Mouse (Mus musculus) forebrain, embryonic 10.5 days (tissue): ENCODE data around the gene Svop. TPM values are rescaled to one million over a fixed set of nuclear protein-coding genes. Genes with fewer than 3 reads are reported as not detected.
A peak's percentile ranks its signal among the peaks of the same experiment; 100 is the strongest.

Experiments
- DNase-seq: peaks from one replicate; pipeline ENCODE4 v3.0.0-alpha.2; 2017; ENCODE audit warnings: low spot score; ENCODE audit errors: extremely low spot score
- H3K27ac ChIP-seq: fragments of 300-500 bp; sonication (generic); 2 replicates; pipeline ENCODE4 v1.5.1; 2016; ENCODE audit warnings: mild to moderate bottlenecking
- H3K27me3 ChIP-seq: fragments of 300-500 bp; sonication (generic); 2 replicates; pipeline ENCODE4 v1.6.1; 2016; ENCODE audit warnings: mild to moderate bottlenecking; ENCODE audit not compliant: poor library complexity, severe bottlenecking
- H3K36me3 ChIP-seq: fragments of 300-500 bp; sonication (generic); replicated peaks from 2 replicates; pipeline ENCODE4 v1.6.1; 2016; ENCODE audit warnings: mild to moderate bottlenecking, moderate library complexity
- H3K4me1 ChIP-seq: fragments of 300-500 bp; sonication (generic); 2 replicates; pipeline ENCODE4 v1.6.1; 2016
- H3K4me3 ChIP-seq: fragments of 300-500 bp; sonication (generic); 2 replicates; pipeline ENCODE4 v1.5.1; 2016; ENCODE audit warnings: mild to moderate bottlenecking, moderate library complexity
- H3K9me3 ChIP-seq: fragments of 300-500 bp; sonication (generic); 2 replicates; pipeline ENCODE4 v1.6.1; 2016; ENCODE audit warnings: mild to moderate bottlenecking, moderate library complexity
- WGBS: fragments of 180-500 bp; shearing (Covaris S2); methylation state at CpG from one replicate; pipeline ENCODE4 v1.1.7; 2016; 5-methylcytosine and 5-hydroxymethylcytosine counted together
- polyA plus RNA-seq: library from polyadenylated mRNA; unstranded; fragments of >200 nt; fragmentation: Nextera tagmentation; extraction: Ambion mirVana; gene quantifications from 2 replicates; pipeline ENCODE4 v1.2.1, GENCODE M21; 2016

Svop gene
- polyA plus RNA-seq, 1 experiment from 2014 or later: 5.4 TPM

DNA sequence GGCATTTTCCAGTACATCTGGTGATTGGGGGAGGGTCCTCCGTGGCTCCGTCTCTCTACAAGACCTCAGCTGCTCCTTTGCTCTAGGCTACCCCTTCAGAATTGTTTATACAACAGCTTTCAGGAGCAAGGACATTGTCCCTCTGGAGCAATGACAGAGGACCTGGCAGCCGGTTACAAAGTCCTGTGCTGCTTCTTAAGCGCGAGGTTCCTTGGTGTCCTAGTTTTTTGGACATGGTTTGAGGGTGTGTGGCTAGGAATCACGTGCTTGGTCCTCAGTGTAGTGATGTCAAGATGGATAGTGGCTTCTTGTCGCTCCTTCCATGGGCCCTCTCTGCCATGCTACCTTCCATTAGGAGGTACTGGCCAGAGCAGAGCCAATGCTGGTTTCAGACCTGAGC, 57.0 kb downstream of the Svop start:
- Histone ChIP-seq H3K36me3 (no peaks in the 10 kb centered on the region), H3K4me1 (peaks cover 38% of the 10 kb centered on the region), H3K4me3 (no peak overlapping the region), H3K27me3 (no peaks in the 10 kb centered on the region), H3K9me3 (peaks cover 5% of the 10 kb centered on the region; the same call in 1 of the 2 replicates), H3K27ac (0 out of 2 replicates have a peak overlapping the region, but pooled peaks have one; percentile 8)
- no peak for DNase-seq
- 88% methylated on average over 7 of the region's 7 CpGs for WGBS

DNA sequence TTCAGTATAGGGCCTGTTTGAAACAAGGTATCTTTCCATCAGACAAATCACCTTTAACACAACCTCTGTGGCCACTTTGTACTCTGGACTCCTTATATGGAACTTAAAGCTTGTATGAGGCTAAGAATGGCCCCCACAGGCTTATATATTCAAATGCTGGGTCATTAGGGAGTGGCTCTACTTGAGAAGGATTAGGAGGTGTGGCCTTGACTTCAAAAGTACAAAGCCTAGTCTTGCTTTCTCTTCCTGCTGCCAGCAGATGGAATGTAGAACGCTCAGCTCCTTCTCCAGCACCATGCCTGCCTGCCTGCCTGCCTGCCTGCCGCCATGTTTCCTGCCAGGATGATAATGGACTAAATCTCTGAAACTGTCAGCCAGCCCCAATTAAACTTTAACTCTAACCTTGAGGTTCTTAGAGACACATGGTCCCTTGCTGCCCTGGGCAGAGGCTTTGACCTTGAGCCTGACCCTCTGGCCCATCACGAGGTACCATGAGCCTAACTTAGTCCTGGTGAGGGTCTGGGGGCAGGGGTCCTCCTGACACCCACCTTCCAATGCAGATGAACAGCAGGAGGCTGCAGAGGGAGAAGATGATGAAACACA, 59.1 kb downstream of the Svop start:
- Histone ChIP-seq H3K9me3 (peaks cover 5% of the 10 kb centered on the region; the same call in 1 of the 2 replicates), H3K27ac (no peak overlapping the region), H3K36me3 (no peaks in the 10 kb centered on the region), H3K4me1 (peaks cover 41% of the 10 kb centered on the region), H3K27me3 (no peaks in the 10 kb centered on the region), H3K4me3 (no peak overlapping the region)
- no peak for DNase-seq
- 85% methylated on average over 3 of the region's 3 CpGs for WGBS

DNA sequence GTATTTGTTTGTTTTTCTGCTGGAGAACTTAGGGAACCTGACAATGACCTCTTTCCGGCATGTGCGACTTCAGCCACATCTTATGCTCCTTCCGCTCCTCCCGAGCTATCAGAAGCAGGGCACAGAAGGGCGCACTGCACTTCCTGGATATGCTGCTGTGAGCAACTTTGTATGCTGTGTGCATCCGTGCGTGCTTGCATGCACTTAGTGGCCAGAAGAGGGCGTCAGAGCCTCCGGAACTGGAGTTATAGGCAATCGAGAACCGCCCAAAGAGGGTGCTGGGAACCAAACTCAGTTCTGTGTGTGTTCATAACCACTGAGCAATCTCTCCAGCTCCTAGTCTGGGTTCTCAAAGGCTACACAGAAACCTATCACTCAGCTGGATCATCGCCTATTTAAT, 60.7 kb downstream of the Svop start:
- H3K27me3 ChIP-seq: no peaks in the 10 kb centered on the region
- peaks cover 5% of the 10 kb centered on the region; the same call in 1 of the 2 replicates for H3K9me3 ChIP-seq
- no peak overlapping the region for H3K4me3 ChIP-seq
- no peak for DNase-seq
- no peaks in the 10 kb centered on the region for H3K36me3 ChIP-seq
- 0 out of 2 replicates have a peak overlapping the region, but pooled peaks have one; percentile 58 for H3K27ac ChIP-seq
- WGBS: 93% methylated on average over 12 of the region's 12 CpGs
- peaks cover 28% of the 10 kb centered on the region for H3K4me1 ChIP-seq

DNA sequence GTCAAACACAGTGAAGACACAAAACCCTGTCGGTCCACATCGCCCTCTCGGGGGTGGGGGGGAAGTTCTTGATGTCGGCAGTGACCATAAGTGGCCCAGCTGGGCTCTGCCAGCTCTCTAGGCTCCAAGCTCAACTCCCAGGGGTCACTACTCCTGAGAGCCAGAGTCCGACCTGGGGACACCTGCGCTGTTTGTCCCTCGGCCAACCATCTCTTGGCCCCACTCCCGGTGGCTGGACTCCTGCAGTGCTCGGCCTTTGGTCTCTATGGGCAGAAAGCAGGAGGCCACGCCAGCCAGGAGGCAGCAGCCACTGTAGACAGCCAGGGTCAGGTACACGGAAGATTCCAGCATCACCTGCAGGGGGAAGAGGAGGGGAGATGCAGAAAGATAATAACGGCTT, 63.3 kb downstream of the Svop start:
- Histone ChIP-seq H3K27ac (0 out of 2 replicates have a peak overlapping the region, but pooled peaks have one; percentile 17), H3K27me3 (no peaks in the 10 kb centered on the region), H3K4me1 (peaks cover 27% of the 10 kb centered on the region), H3K4me3 (no peak overlapping the region), H3K36me3 (no peaks in the 10 kb centered on the region), H3K9me3 (peaks cover 5% of the 10 kb centered on the region; the same call in 1 of the 2 replicates)
- no peak for DNase-seq
- WGBS: 90% methylated on average over 12 of the region's 12 CpGs

DNA sequence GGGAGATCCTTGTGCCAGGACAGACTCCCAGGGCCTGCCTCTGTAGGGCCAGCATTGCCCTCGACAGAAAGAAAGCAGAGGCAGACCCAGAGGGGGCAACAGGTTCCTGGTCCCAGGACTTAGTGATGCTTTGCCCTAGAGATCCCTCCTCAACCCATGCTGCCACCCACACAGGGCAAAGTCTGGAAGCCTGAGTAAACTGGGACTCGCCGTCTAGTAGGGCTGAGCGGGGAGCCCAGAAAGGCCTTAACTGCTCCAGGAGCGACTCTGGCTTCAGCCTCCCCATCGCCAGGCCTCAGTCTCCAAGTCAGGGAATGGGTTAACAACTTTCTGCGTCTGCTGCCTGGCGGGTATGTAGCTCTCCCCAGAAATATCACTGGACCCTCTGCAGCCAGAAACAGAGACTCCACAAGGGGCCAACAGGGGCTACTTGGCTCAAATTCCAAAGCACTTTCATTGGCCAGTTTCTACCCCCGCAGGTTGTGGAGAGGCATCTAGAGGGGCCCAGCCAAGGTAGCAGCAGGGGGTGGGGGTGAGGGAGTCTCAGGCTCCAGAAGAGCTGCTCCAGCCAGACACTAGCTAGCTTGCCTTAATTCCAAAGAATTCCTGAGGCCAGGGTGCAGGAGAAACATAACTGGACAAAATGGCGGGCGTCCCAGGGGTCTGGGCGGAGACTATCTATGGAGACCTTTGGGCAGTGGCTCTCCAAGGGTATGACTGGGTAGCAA, 64.0 kb downstream of the Svop start:
- Histone ChIP-seq H3K4me3 (no peak overlapping the region), H3K9me3 (peaks cover 5% of the 10 kb centered on the region; the same call in 1 of the 2 replicates), H3K36me3 (no peaks in the 10 kb centered on the region), H3K27ac (no peak overlapping the region), H3K27me3 (no peaks in the 10 kb centered on the region), H3K4me1 (peaks cover 27% of the 10 kb centered on the region)
- WGBS: 92% methylated on average over 12 of the region's 12 CpGs
- no peak for DNase-seq

DNA sequence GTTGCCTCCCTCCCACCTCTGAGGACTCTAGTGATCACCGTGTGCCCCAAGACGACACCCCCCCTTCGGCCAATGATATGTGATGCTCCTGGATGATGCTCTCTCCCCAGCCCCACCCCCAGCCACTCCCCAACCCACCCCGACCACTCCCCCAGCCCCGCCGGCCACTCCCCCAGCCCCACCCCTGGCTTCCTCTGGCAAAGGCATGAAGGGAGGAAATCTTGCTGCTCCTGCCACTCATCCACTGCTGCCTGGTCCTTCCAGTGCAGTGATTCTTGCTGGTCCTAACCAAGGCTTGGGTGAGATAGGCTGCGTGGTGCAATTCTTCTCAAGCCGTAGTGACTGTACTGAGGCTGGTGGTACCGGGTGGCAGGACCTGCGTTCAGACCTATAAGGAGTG, 66.5 kb downstream of the Svop start:
- DNase-seq: no peak
- Histone ChIP-seq H3K4me3 (peak overlapping the region; percentile 24), H3K27ac (no peak overlapping the region), H3K4me1 (peaks cover 19% of the 10 kb centered on the region), H3K36me3 (no peaks in the 10 kb centered on the region), H3K27me3 (no peaks in the 10 kb centered on the region), H3K9me3 (no peaks in the 10 kb centered on the region)
- 12% methylated on average over 10 of the region's 10 CpGs for WGBS

DNA sequence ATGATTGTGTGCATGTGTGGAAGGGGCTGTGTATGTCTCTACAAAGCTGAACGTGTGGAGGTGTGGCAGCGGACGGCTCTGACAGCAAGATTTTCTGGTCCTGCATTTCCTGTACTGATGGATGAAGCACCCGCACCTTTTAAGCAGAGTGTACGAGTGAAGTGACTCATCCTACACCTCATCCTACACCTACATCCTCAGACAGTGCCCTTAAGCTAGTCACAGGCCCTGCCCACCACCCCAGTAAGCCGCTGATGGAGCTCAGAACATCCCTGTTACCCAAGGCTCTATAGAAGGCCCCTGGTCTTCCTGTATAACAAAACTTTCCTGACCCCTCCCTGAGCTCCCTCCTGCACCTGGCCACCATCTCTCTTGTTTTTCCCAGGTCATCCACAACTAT, 67.0 kb downstream of the Svop start:
- Histone ChIP-seq H3K27ac (no peak overlapping the region), H3K36me3 (no peaks in the 10 kb centered on the region), H3K9me3 (no peaks in the 10 kb centered on the region), H3K4me1 (peaks cover 14% of the 10 kb centered on the region), H3K4me3 (peak overlapping the region; percentile 24), H3K27me3 (no peaks in the 10 kb centered on the region)
- 65% methylated on average over 6 of the region's 6 CpGs for WGBS
- no peak for DNase-seq

DNA sequence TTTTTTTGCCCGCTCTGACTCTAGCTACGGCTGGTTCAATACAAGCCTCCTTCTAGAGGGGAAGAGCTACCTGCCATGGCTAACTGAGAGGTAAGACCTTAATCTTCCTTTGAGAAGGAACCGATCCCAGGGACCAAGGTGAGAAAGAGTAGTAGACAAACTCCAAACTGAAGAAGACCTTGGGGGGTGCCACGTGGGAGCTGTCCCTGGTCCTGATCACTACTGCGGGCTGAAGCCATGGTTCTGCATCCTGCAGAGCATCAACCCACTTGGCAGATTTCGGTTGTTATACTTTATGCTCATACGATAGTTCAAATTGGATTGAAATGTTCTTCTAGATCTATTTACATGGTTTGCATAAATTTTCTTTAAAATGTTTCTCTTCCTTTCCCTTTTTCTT, 76.2 kb downstream of the Svop start:
- no peaks in the 10 kb centered on the region for H3K9me3 ChIP-seq
- DNase-seq: no peak
- H3K4me1 ChIP-seq: 0 out of 2 replicates have a peak, but pooled peaks cover 3% of the 10 kb centered on the region
- H3K27ac ChIP-seq: no peak overlapping the region
- no peaks in the 10 kb centered on the region for H3K27me3 ChIP-seq
- H3K36me3 ChIP-seq: no peaks in the 10 kb centered on the region
- no peak overlapping the region for H3K4me3 ChIP-seq
- WGBS: 70% methylated on average over 7 of the region's 7 CpGs

DNA sequence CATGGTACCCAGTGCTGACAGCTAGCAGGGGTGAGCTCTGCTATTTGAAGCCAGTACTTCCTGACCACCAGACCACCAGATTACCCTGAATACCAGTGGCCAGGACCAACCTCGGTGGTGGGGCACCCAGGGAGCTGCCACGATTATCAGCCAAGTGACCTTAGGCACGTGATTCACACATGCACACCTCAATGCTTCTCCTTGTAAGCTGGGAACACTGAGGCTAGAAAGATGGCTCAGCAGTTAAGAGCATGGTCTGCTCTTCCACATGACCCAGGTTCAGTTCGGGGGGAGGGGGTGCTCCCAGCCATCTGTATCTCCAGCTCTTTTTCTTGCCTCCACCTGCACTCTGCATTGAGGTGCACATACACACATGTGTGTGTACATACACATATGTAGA, 82.3 kb downstream of the Svop start:
- no peaks in the 10 kb centered on the region for H3K9me3 ChIP-seq
- no peaks in the 10 kb centered on the region for H3K27me3 ChIP-seq
- no peak overlapping the region for H3K27ac ChIP-seq
- DNase-seq: no peak
- peaks cover 3% of the 10 kb centered on the region; the same call in 1 of the 2 replicates for H3K4me1 ChIP-seq
- no peak overlapping the region for H3K4me3 ChIP-seq
- no peaks in the 10 kb centered on the region for H3K36me3 ChIP-seq
- WGBS: 78% methylated on average over 4 of the region's 4 CpGs

DNA sequence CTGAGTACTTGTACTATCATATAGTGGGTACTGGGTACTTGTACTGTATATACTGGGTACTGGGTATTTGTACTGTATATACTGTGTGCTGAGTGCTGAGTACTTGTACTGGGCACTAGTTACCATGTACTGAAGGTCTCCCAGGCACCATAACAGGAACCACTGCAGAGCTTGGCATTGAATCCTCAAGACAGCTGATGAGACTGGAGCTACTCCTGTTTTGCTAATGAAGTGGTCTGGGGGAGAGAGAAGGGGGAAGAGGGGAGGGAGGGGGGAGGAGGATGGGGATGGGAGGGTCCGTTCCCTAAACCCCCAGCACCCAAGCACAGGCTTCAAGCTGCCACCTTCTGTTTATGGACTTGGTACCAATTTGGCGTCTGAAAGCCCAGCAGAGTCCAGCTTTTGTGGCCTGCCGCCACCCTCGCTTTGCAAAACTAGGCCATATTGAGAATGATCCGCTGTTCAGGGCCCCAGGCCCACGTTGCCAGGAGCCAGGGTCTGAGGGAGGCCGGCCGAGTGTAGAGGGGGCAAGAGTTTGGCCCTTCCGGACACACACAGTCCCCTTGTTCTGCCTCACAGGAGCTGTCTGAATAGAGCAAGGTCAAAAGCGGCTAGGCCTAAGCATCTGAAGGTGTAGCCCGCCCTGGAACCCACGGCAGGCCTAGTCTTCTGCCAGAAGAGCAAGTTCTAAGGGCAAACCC, 83.5 kb downstream of the Svop start:
- no peaks in the 10 kb centered on the region for H3K27me3 ChIP-seq
- H3K9me3 ChIP-seq: no peaks in the 10 kb centered on the region
- no peaks in the 10 kb centered on the region for H3K36me3 ChIP-seq
- no peak overlapping the region for H3K27ac ChIP-seq
- H3K4me1 ChIP-seq: peaks cover 7% of the 10 kb centered on the region; the same call in 1 of the 2 replicates
- no peak overlapping the region for H3K4me3 ChIP-seq
- DNase-seq: no peak
- 86% methylated on average over 12 of the region's 12 CpGs for WGBS

DNA sequence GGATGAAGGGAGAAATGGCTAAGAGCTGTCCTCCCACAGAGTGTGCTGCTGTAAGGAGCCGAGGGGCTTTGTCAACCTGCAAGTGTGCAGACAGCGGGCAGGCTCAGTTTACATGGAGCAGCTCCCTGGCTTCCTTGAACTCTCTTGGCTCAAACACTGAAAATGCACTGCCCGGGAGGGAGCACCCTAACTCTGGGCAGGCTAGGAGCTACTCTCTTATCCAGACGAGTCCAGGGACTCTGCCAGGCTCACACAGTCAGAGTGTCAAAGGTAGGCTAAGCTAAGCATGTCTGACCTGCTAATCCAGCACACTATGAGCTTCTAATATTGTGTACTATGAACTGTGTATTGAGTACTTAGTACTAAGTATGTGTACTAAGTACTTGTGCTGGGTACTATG, 84.4 kb downstream of the Svop start:
- 0 out of 2 replicates have a peak overlapping the region, but pooled peaks have one; percentile 20 for H3K27ac ChIP-seq
- no peaks in the 10 kb centered on the region for H3K36me3 ChIP-seq
- H3K4me1 ChIP-seq: peaks cover 4% of the 10 kb centered on the region; the same call in 1 of the 2 replicates
- DNase-seq: no peak
- H3K9me3 ChIP-seq: no peaks in the 10 kb centered on the region
- H3K4me3 ChIP-seq: no peak overlapping the region
- no peaks in the 10 kb centered on the region for H3K27me3 ChIP-seq
- 82% methylated on average over 4 of the region's 4 CpGs for WGBS

DNA sequence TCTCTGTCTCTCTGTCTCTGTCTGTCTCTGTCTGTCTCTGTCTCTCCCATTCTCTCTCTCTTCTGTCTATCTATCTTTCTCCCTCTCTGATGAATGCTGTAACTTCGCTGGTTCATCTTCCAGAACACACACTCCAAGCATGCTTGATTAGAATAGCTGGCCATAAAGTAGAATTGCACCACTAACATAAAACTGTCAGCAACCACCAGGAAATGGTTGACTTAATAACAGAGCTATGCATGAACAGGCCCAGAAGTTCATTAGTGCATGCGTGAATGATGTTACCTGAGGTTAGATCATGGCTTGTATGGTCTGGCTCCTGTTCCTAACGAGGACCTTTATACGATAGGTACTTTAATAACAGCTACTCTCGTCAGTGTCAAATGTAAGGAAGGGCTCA, 86.3 kb downstream of the Svop start:
- Histone ChIP-seq H3K27me3 (no peaks in the 10 kb centered on the region), H3K4me3 (no peak overlapping the region), H3K27ac (no peak overlapping the region), H3K4me1 (peaks cover 4% of the 10 kb centered on the region; the same call in 1 of the 2 replicates), H3K9me3 (no peaks in the 10 kb centered on the region), H3K36me3 (no peaks in the 10 kb centered on the region)
- DNase-seq: no peak
- WGBS: 89% methylated on average over 5 of the region's 5 CpGs

DNA sequence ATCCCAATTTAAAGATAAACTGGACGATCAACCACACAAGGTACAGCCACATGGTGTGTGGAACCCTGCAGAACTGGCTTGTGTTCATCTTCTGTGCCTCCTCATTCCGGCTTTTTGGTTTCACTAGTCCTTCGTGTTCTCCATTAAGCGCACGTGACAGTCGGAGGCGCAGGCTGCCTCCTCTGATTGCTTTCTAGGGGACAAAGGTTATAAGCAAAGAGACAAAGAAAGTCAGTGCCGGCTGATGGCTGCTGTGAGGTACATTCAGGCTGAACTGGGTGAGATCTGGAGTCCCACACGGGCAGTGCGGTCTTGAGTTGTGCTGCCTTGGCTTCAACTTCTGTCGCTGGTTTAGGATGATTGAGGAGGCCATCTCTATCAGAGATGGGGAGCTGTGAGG, 86.8 kb downstream of the Svop start:
- Histone ChIP-seq H3K4me1 (peaks cover 4% of the 10 kb centered on the region; the same call in 1 of the 2 replicates), H3K27me3 (no peaks in the 10 kb centered on the region), H3K36me3 (no peaks in the 10 kb centered on the region), H3K9me3 (no peaks in the 10 kb centered on the region), H3K27ac (no peak overlapping the region), H3K4me3 (no peak overlapping the region)
- WGBS: 83% methylated on average over 11 of the region's 11 CpGs
- no peak for DNase-seq
